Mouse (Mus musculus): ENCODE data around the gene Sppl2a.

- TF ChIP-seq CTCF (IDR thresholded peaks at IDR 0.05; ENCODE audit: control insufficient read depth, insufficient read depth, insufficient replicate concordance, low read depth, low read length), result no peak
- TF ChIP-seq POLR2A (IDR thresholded peaks at IDR 0.05; ENCODE audit: control insufficient read depth, low read depth, low read length), result no peak
Measured at GRCm38 (mm10) chr2:126977428-126977827, 44.4 kb upstream of the Sppl2a start.

All from testis, adult 2 months (tissue).